Mouse (Mus musculus) liver, embryonic 14.5 days (tissue): ENCODE measurements around the gene Itpr1. TPM values are rescaled to one million over a fixed set of nuclear protein-coding genes. Genes with fewer than 3 reads are reported as not detected.
"Not testable (repeated sequence)": the region's sequence is repeated elsewhere in the genome, so short reads cannot be mapped to it uniquely, and the experiment has no call there.

Source experiments
- ATAC-seq: fragments of 200-750 bp; cut with Nextera tagmentation; 2 replicates; pipeline ENCODE4 v1.8.0; 2017; ENCODE audit warnings: moderate number of reproducible peaks, mild to moderate bottlenecking, moderate library complexity; ENCODE audit not compliant: insufficient read depth
- DNase-seq, 3 experiments: peaks; one replicate each; pipeline ENCODE4 v3.0.0-alpha.2; 2012 to 2013; ENCODE audit warnings: low read depth in 3 of 3, low spot score in 3 of 3
- H3K27ac ChIP-seq: fragments of 300-500 bp; sonication (generic); 2 replicates; pipeline ENCODE4 v1.5.1; 2014; ENCODE audit warnings: moderate library complexity, mild to moderate bottlenecking, control low read depth, inconsistent platforms
- H3K27me3 ChIP-seq: fragments of 300-500 bp; sonication (generic); 2 replicates; pipeline ENCODE4 v1.6.1; 2014; ENCODE audit warnings: mild to moderate bottlenecking, low read length, moderate library complexity; ENCODE audit not compliant: control insufficient read depth, insufficient read depth
- H3K36me3 ChIP-seq: fragments of 300-500 bp; sonication (generic); replicated peaks from 2 replicates; pipeline ENCODE4 v1.6.1; 2014; ENCODE audit warnings: low read depth; ENCODE audit not compliant: control insufficient read depth, insufficient read depth
- H3K4me1 ChIP-seq, 2 experiments: fragments of 200-500 bp in 1 of 2; fragments of 300-500 bp in 1 of 2; sonication (generic) in 1 of 2; replicated peaks; 2 replicates each; pipeline ENCODE4 v1.6.1; 2012 to 2014; ENCODE audit warnings: antibody characterized with exemption in 1 of 2, inconsistent platforms in 1 of 2, low read length in 1 of 2; ENCODE audit not compliant: control insufficient read depth in 2 of 2, insufficient read depth in 2 of 2
- H3K4me2 ChIP-seq: fragments of 300-500 bp; sonication (generic); 2 replicates; pipeline ENCODE4 v1.6.1; 2014; ENCODE audit warnings: low read depth, mild to moderate bottlenecking, control low read depth, moderate library complexity
- H3K4me3 ChIP-seq, 2 experiments: fragments of 200-500 bp in 1 of 2; fragments of 300-500 bp in 1 of 2; sonication (generic) in 1 of 2; 2 replicates each; pipeline ENCODE4 v1.5.1; 2012 to 2014; ENCODE audit warnings: low read depth in 2 of 2, low read length in 2 of 2, mild to moderate bottlenecking in 2 of 2, control low read depth in 1 of 2, inconsistent platforms in 1 of 2, moderate library complexity in 1 of 2; ENCODE audit not compliant: insufficient read depth in 1 of 2
- H3K9ac ChIP-seq: fragments of 300-500 bp; sonication (generic); replicated peaks from 2 replicates; pipeline ENCODE4 v1.6.1; 2014; ENCODE audit warnings: mild to moderate bottlenecking, control low read depth, moderate library complexity
- H3K9me3 ChIP-seq: fragments of 300-500 bp; sonication (generic); 2 replicates; pipeline ENCODE4 v1.6.1; 2016; ENCODE audit warnings: low read length, mixed read lengths; ENCODE audit not compliant: control insufficient read depth
- CTCF ChIP-seq: IDR thresholded peaks from 2 replicates; pipeline ENCODE4 v1.5.1; 2016; ENCODE audit warnings: antibody characterized with exemption, low read depth, control low read depth
- EP300 ChIP-seq: IDR thresholded peaks from 2 replicates; pipeline ENCODE4 v1.6.1; 2016; ENCODE audit warnings: antibody characterized with exemption, low read depth
- WGBS: fragments of 180-500 bp; shearing (Covaris S2); extraction: QIAGEN DNeasy Blood & Tissue Kit; methylation state at CpG from one replicate; pipeline ENCODE4 v1.1.7; 2014; ENCODE audit not compliant: insufficient replicate concordance; 5-methylcytosine and 5-hydroxymethylcytosine counted together
- polyA plus RNA-seq, 2 experiments: library from polyadenylated mRNA; depleted of rRNA in 1 of 2; stranded (reverse) in 1 of 2; unstranded in 1 of 2; fragments of >200 nt; fragmentation: Nextera tagmentation in 1 of 2; extraction: Ambion mirVana in 1 of 2; gene quantifications; 2 replicates each; pipeline versions ENCODE4 v1.2.1 to v1.2.3; 2012 to 2014

Itpr1 gene
- polyA plus RNA-seq, 2 experiments = 1.6 to 3.1 TPM

GRCm38 (mm10) chr6:108553013-108553412, 340.1 kb downstream of the Itpr1 start:
- H3K9me3 ChIP-seq = no peaks in the 10 kb centered on the region
- no peak overlapping the region for H3K9ac ChIP-seq
- H3K4me2 ChIP-seq = no peak overlapping the region
- H3K4me3 ChIP-seq = no peak overlapping the region
- no peak for TF ChIP-seq EP300
- no peak for TF ChIP-seq CTCF
- H3K36me3 ChIP-seq = no peaks in the 10 kb centered on the region
- DNase-seq (no peak), ATAC-seq (no peak)
- no peak overlapping the region for H3K27ac ChIP-seq
- no peaks in the 10 kb centered on the region; a peak in 1 of 4 replicates for H3K4me1 ChIP-seq
- H3K27me3 ChIP-seq = no peaks in the 10 kb centered on the region
- WGBS = 57% methylated on average over 3 of the region's 3 CpGs

- Histone ChIP-seq H3K9me3 (no peaks in the 10 kb centered on the region), H3K4me1 (no peaks in the 10 kb centered on the region; a peak in 1 of 4 replicates), H3K9ac (no peak overlapping the region), H3K36me3 (no peaks in the 10 kb centered on the region), H3K4me3 (no peak overlapping the region), H3K4me2 (no peak overlapping the region), H3K27me3 (no peaks in the 10 kb centered on the region), H3K27ac (no peak overlapping the region)
- WGBS = 57% methylated on average over 4 of the region's 4 CpGs
- TF ChIP-seq EP300 (no peak), CTCF (no peak)
- DNase-seq (no peak), ATAC-seq (no peak)
Measured at GRCm38 (mm10) chr6:108553536-108553935, 340.6 kb downstream of the Itpr1 start.

- H3K27me3 ChIP-seq = no peaks in the 10 kb centered on the region
- H3K4me3 ChIP-seq = no peak overlapping the region
- H3K36me3 ChIP-seq = no peaks in the 10 kb centered on the region
- no peak overlapping the region for H3K27ac ChIP-seq
- H3K4me1 ChIP-seq = no peaks in the 10 kb centered on the region; a peak in 1 of 4 replicates
- no peak overlapping the region for H3K4me2 ChIP-seq
- TF ChIP-seq EP300 = no peak
- TF ChIP-seq CTCF = no peak
- H3K9me3 ChIP-seq = no peaks in the 10 kb centered on the region
- no peak overlapping the region for H3K9ac ChIP-seq
- ATAC-seq = no peak
- WGBS = 85% methylated on average over 4 of the region's 4 CpGs
- no peak for DNase-seq
Measured at GRCm38 (mm10) chr6:108554389-108554788, 341.5 kb downstream of the Itpr1 start.

- Histone ChIP-seq H3K9ac (no peak overlapping the region), H3K27me3 (no peaks in the 10 kb centered on the region), H3K4me1 (no peaks in the 10 kb centered on the region; a peak in 1 of 4 replicates), H3K36me3 (no peaks in the 10 kb centered on the region), H3K27ac (no peak overlapping the region), H3K9me3 (no peaks in the 10 kb centered on the region), H3K4me2 (no peak overlapping the region), H3K4me3 (no peak overlapping the region)
- TF ChIP-seq EP300 (no peak), CTCF (no peak)
- ATAC-seq (no peak), DNase-seq (no peak)
- 54% methylated on average over 5 of the region's 5 CpGs for WGBS
Measured at GRCm38 (mm10) chr6:108554878-108555277, 342.0 kb downstream of the Itpr1 start.

- no peaks in the 10 kb centered on the region for H3K36me3 ChIP-seq
- ATAC-seq (peak; percentile 47; the same call in 1 of the 2 replicates), DNase-seq (no peak)
- H3K4me1 ChIP-seq = no peaks in the 10 kb centered on the region; a peak in 1 of 4 replicates
- no peak for TF ChIP-seq EP300
- no peak for TF ChIP-seq CTCF
- H3K4me2 ChIP-seq = no peak overlapping the region
- WGBS = 75% methylated on average over 4 of the region's 4 CpGs
- no peak overlapping the region for H3K9ac ChIP-seq
- no peaks in the 10 kb centered on the region for H3K9me3 ChIP-seq
- H3K27me3 ChIP-seq = no peaks in the 10 kb centered on the region
- no peak overlapping the region for H3K4me3 ChIP-seq
- H3K27ac ChIP-seq = no peak overlapping the region
Measured at GRCm38 (mm10) chr6:108557576-108558322, 344.9 kb downstream of the Itpr1 start.

GRCm38 (mm10) chr6:108559226-108559625, 346.3 kb downstream of the Itpr1 start:
- not testable (repeated sequence) for H3K27ac ChIP-seq, DNase-seq, H3K36me3 ChIP-seq, H3K4me3 ChIP-seq, H3K9me3 ChIP-seq, H3K9ac ChIP-seq, H3K4me2 ChIP-seq, H3K27me3 ChIP-seq, ATAC-seq, H3K4me1 ChIP-seq
- 58% methylated on average over 4 of the region's 4 CpGs for WGBS
